Mouse (Mus musculus) heart, adult 18-20 months (tissue): ENCODE measurements around the gene Tmem107. TPM values are rescaled to one million over a fixed set of nuclear protein-coding genes. Genes with fewer than 3 reads are reported as not detected.

Experiments used
- DNase-seq, 2 experiments: peaks; one replicate each; pipeline ENCODE4 v3.0.0; 2021 to 2022; ENCODE audit warnings: mixed read lengths in 1 of 2
- total RNA-seq, 2 experiments: library from RNA; stranded (reverse); gene quantifications; 2 replicates each; pipeline ENCODE4 v1.2.3; 2021

Gene Tmem107
- total RNA-seq, 2 experiments from 2014 or later, result 5.3 to 7.0 TPM

GRCm38 (mm10) chr11:69074776-69075069 lies 4.1 kb downstream of the Tmem107 start:
- no peak for DNase-seq

- no peak for DNase-seq
These were observed 5.3 kb downstream of the Tmem107 start for GRCm38 (mm10) chr11:69075764-69076479.

- DNase-seq, result peak in 1 of 2 experiments; percentile 45
These were observed 6.0 kb downstream of the Tmem107 start for GRCm38 (mm10) chr11:69076572-69076971.

- DNase-seq, result no peak
These were observed 6.7 kb downstream of the Tmem107 start for GRCm38 (mm10) chr11:69077316-69077715.

- DNase-seq, result no peak
These were observed 7.4 kb downstream of the Tmem107 start for GRCm38 (mm10) chr11:69078041-69078440.

- DNase-seq, result peak; percentile 43 to 77
These were observed 8.3 kb downstream of the Tmem107 start for GRCm38 (mm10) chr11:69078805-69079438.

- DNase-seq, result no peak
These were observed 9.7 kb downstream of the Tmem107 start for GRCm38 (mm10) chr11:69080102-69080854.

GRCm38 (mm10) chr11:69080855-69081222 lies 10.2 kb downstream of the Tmem107 start:
- no peak for DNase-seq

GRCm38 (mm10) chr11:69081613-69082012 lies 11.0 kb downstream of the Tmem107 start:
- DNase-seq, result no peak

GRCm38 (mm10) chr11:69085608-69086007 lies 15.0 kb downstream of the Tmem107 start:
- DNase-seq, result no peak

GRCm38 (mm10) chr11:69086390-69086789 lies 15.8 kb downstream of the Tmem107 start:
- DNase-seq, result peak in 1 of 2 experiments; percentile 28

GRCm38 (mm10) chr11:69087082-69087481 lies 16.5 kb downstream of the Tmem107 start:
- peak in 1 of 2 experiments; percentile 27 for DNase-seq

GRCm38 (mm10) chr11:69087597-69087996 lies 17.0 kb downstream of the Tmem107 start:
- DNase-seq, result peak in 1 of 2 experiments; percentile 19

- DNase-seq, result peak; percentile 94
These were observed 17.7 kb downstream of the Tmem107 start, which contains the start of gene Vamp2 for GRCm38 (mm10) chr11:69088103-69088855. TSS of gene Vamp2 (plus strand) at chr11:69088490.

GRCm38 (mm10) chr11:69088856-69089615 lies 18.4 kb downstream of the Tmem107 start:
- DNase-seq, result no peak

- DNase-seq, result peak in 1 of 2 experiments; percentile 40
These were observed 19.1 kb downstream of the Tmem107 start for GRCm38 (mm10) chr11:69089616-69090290.

GRCm38 (mm10) chr11:69090367-69090766 lies 19.8 kb downstream of the Tmem107 start:
- DNase-seq, result no peak

- DNase-seq, result peak in 1 of 2 experiments; percentile 12
These were observed 21.2 kb downstream of the Tmem107 start for GRCm38 (mm10) chr11:69091566-69092385.

- DNase-seq, result peak; percentile 86 to 97
These were observed 21.8 kb downstream of the Tmem107 start for GRCm38 (mm10) chr11:69092386-69092751.

- DNase-seq, result no peak
These were observed 22.3 kb downstream of the Tmem107 start for GRCm38 (mm10) chr11:69092871-69093270.
